Mouse (Mus musculus) heart, postnatal 0 days (tissue): ENCODE results near the gene C3.

Experiments
- CTCF ChIP-seq: IDR thresholded peaks from 2 replicates; pipeline ENCODE4 v1.5.1; 2016; ENCODE audit warnings: antibody characterized with exemption, control low read depth, low read depth
- EP300 ChIP-seq: IDR thresholded peaks from 2 replicates; pipeline ENCODE4 v1.6.1; 2016; ENCODE audit warnings: antibody characterized with exemption, low read depth

DNA sequence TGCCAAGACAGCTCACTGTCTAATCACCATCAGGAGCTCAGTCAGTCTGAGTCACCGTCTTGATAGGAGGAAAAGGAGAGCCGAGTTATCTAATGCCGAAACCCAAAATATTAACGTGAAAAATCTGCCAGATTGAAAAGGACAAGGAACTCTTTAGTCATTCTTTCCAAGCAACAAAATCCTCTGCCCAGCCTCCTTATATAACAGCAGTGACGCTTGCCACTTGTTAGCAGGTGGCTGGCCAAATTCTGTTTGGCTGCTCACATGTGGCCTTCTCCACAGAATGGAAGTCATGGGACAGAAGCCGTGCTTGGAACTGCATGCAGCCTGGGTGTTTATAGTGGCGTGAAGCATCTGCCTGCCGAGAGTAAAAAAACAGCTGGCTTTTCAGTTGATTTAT lies 31.8 kb upstream of the C3 start:
- TF ChIP-seq CTCF (no peak), EP300 (no peak)
